Mouse (Mus musculus) gastrocnemius, postnatal 25 days (tissue): ENCODE measurements around the gene Fam213b. TPM values are rescaled to one million over a fixed set of nuclear protein-coding genes. Genes with fewer than 3 reads are reported as not detected.
A peak's percentile ranks its signal among the peaks of the same experiment; 100 is the strongest.

Experiments
- DNase-seq: peaks from one replicate; pipeline ENCODE4 v3.0.0; 2022
- total RNA-seq, 2 experiments: library from RNA; stranded (reverse); gene quantifications; 1 replicate in 1 of 2; 2 replicates in 1 of 2; pipeline ENCODE4 v1.2.3; 2021

Fam213b gene
- total RNA-seq, 2 experiments from 2014 or later = 81.5 to 81.6 TPM

DNA sequence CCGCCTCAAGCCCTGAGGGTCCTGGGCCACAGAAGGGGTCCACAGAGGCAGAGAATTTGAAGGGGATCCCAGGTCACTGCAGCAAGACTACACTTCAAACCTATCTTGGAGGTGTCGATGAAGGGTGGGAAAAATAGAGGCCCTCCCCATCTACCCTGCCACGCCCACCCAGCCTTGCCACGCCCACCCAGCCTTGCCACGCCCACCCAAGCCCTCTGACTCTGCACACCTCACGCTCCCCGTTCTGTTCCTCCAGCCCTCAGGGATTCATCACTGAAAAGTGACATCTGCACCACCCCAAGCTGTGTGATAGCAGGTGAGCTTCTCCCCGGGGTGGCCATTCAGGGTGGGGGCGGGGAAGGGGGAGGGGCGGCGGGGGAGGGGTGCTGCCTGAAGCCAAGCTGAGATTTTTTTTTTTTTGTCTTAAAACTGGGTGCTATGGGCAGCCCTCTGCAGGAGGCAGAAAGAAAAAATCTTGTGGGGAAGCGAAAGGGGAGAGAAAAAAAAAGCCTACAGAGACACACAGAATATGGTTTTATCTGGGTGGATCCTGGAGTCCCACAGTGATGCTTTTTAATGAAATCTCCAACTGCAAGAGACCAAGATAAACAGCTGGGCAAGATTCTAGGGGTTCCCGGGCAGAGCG, 16.8 kb downstream of the Fam213b start:
- no peak for DNase-seq

DNA sequence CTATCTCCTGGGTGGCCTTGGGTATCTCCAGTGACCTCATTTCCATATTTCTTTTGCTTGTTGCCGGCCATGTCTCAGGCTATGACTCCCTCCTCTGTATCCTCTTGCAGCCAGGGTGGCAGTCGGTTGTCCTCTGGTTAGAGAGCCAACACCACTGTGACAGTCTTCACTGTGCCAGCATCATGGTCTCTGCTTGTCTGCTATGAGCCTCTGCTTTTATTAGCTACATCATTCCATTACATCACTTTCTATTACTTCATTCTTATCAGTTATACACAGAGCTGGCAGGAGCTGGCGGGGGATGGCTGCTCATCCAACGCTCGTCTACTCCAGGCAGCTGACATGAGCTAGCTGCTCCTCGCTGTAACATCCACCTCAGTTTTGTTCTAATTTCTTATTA, 18.2 kb downstream of the Fam213b start:
- no peak for DNase-seq

DNA sequence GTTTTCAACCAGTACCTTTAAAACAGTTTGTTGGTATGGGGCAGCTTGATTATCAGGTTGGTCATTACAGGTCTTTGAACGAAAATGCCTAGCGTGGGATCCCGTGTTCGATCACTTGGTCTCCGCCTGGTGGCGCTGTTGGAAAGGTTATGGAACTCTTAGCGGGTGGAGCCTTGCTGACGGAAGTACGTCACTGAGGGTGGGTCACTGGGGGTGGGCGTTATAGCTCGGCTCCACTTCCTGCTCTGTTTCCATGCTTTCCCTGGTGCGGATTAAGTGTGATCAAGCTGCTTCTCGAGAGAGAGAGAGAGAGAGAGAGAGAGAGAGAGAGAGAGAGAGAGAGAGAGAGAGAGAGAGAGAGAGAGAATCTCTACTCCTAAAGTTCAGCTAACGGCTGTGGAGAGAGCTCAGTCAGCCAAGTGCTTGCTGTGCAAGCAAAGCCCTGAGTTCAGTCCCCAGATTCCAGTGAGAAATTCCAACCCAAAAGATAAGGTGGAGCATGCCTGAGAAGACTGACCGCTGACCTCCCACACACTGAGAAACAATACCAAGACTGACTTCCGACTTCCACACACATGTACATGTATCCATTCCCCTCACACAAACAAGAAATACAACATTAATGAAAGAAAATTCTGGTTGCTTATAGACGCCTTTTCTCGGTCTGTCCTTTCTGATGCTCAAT, 20.9 kb downstream of the Fam213b start:
- DNase-seq = peak; percentile 82

DNA sequence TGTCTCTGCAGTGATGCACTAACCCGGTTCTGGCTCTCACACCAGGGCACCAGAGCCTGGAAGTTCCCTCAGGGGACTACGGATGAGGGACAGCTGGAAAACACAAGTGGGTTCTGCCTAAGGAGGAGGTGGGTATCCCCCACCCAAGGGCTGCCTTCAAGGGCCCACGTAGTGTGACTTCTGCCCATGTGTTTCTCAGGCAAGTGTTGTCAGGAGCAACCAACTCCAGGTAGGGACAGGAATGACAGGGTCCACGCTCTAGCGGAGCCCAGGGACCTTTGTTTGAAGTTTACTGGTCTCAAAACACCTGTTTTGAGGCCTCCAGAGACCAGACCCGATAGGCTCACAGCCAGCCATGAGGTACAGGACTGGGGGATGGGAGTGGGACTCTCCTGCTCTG, 25.7 kb downstream of the Fam213b start:
- no peak for DNase-seq

DNA sequence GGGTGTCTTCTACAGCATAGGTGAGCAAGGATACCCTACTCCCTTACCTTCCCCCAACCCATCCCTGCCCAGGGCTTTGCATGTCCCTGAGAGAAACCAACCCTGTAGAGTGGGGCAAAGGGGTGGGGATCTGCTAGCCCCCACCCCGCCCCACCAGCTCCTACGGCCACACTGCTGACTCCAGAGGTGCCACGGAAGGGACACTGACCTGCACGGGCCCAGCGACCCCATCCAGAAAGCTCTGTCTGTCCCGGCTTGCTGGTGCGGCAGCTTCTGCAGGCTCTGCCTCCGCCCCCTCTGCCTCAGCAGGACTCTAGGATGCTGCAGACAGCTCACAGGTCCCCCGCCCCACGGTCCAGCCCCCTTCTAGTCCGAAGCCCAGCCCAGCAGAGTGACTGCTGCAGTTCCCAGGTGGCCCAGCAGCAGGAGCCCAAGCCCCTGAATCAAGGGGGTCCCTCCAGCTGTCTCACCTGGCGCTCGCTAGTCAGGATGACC, 27.1 kb downstream of the Fam213b start:
- DNase-seq = no peak

DNA sequence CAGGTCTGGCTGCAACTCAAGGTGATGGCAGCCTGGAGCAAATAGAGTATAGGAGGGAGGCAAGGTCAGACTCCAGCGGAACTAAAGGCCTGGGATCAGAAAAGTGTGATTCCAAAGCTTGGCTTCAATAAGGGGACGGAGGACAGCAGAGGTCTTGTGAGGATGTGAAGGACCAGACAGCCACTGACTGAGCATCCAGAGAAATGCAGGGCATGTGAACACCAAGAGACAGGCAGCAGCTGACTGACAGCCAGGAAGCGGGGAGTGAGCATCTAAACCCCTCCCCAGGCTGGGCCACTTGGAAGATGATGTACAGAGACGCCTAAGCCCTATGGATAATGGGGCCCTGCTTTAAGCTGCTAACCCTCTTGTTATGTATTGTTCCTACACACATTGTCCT, 28.2 kb downstream of the Fam213b start:
- no peak for DNase-seq

DNA sequence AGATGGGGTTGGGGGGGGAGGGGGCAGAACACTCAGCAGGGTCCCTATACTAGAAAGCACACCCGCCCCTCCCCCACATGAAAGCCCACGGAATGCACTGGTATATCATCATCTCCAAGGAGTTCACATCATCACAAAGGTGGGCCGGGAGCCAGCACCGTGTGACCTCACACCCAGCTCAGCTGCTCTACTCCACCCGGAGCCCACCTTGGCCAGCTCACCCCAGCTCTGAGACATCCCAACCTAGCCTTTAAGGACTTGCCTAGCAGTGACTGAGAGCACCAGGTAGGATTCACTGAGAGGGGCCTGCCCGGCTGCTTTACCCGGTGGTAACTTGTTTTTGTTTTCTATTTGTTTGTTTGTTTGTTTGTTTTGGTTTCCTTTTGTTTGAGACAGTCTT, 29.5 kb downstream of the Fam213b start, which contains the start of gene Mmel1:
Mmel1 (plus strand) TSS at position 146 of the 400 bp plus-strand sequence.
- no peak for DNase-seq

DNA sequence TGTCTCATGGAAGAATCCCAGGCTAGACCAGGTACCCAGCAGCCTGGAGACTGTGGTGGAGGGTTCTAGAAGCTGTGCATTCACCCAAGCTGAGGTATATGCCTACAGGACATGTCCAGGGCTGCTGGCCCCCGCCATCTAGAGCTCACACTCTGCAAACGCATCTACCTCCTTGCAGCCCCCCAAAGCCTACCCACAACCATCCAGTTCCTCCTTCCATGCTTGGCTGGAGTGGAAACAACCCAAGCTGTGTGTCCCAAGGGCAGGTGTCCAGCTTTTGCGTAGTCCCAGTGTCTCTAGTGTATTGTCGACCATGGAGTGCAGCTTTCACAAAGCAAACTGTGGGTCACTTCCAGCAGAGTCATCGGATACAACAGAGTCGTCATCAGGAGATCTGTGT, 31.7 kb downstream of the Fam213b start:
- no peak for DNase-seq

DNA sequence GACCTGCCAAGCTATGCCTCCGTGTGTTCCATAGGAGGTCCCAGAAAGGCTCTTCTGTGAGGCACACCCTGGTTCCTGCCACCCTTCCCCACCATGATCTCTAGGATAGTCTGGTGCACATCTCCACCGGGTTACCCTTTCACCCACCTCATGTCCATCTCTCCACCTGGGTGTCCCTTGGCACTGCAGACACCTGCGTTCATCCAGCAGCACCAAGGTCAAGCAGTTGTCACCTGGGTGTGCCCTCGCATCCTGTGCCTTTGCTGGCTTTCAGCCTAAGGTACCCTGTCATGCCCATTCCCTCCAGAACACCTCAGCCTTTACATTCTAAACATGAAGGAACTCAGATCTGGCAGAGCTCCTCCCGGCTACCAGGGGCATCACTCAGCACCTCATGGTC, 32.5 kb downstream of the Fam213b start:
- no peak for DNase-seq

DNA sequence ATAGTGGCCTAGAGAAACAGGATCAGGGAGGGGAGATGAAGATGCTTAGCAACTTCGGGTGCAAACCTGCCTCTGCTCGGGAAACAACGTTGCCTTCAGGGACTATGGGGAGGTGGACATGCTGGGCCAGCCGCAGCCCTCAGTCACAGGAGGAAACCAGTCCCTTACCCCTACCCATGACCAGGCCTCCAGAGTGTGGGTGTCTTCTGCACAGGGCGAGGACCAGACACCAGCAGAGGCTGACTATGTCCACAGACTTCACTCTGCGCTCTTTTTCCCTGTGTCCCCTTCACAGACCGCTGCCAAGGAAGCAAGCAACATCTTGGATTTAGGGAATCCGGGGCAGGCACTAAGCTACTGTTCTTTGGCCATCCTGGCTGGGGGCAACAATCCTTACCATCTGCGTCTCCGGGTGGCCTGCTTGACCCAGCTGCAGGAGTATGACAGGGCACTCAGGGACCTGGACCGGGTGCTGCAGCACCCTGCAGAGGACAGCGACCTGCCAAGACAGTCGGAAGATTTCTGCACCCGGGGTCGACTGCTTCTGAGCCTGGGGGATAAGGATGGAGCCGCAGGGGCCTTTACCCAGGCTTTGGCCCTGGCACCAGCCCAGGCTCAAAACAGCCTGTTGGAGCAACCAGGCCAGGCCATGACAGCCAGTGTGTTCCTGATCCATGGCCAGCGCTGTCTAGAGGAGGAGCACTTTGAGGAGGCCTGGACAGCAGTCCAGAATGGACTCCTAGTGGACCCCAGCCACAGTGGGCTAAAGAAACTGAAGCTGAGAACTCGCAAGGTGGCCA, 33.8 kb downstream of the Fam213b start:
- no peak for DNase-seq

DNA sequence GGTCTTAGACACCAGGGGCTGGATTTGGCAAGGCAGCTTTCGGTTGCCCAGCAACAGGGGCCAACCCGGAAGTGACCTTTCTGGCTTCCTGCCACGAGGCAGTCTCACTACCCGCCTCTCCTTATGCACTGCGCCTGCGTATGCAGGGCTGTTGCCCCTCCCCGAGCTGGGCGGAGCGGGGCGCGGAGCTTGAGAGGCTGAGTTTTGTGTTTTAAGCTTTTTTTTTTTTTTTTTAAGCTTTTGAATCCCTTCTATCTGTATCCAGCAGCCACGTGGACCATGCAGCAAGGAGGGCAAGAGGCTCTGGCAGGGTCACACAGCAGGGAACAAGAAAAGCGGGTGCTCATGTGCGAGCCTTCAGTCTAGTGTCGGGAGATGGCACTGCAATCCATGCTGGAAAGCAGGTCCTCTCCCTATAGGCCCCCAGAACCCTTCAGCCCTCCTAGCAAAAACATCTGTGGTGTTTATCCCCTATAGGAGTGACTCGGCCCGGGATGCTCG, 34.6 kb downstream of the Fam213b start:
- peak; percentile 84 for DNase-seq

DNA sequence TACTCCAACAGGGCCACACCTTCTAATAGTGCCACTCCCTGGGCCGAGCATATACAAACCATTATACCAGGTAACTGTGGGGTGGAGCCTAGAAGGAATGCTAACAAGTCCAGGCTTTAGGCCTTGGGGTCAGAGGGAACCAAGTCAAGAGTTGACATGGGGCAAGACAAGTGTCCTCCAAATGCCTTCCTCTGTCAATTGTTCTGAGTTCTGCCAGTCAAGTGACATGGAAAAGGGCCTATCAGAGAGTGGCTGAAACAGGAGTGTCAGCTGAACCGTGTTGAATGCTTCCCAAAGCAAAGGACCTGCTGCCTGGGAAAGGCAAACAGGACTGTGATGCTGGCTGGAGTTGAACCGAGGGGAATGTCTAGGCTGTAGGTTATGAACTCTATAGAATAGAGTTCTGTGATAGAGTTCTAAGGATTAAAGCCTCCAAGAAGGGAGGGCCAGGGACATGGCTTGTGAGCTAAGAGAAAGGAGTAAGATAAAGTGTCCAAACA, 35.4 kb downstream of the Fam213b start:
- DNase-seq = no peak

DNA sequence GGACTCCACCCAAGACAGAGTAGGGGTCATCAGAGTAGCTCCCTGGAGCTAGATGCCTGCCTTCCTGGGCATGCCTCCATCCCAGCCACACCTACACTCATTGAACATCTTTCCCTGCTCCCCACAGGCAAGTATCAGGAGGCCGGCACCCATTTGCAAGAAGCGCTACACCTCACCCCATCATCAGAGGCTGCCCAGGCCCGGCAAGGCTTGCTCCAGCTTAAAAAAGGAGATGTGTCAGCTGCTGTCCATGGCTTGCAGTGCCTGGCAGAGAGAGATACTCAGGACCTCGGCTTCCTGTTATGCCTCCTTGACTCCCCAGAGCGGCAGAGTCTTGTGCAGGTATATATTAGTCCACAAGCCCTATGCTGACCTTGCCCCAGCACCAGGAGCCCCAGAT, 37.0 kb downstream of the Fam213b start:
- no peak for DNase-seq

DNA sequence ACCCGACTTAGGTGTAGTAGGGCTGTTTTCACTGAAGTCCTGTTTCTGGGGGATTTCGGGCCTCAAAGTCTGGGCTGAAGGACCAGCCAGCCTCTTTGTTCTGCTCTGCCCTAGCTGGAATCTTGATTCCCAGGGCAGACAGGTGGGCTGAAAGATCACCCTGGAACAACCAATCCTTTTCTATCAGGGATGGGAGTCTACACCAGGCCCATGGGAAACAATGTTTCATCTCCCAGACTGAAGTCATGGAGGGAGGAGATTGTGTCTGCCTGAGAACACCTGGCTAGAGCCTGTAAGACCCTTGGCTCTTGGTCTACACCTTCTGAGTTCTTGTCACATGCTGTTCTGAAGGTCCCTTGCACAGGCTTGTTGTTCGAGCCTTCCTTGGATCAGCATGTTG, 40.3 kb downstream of the Fam213b start:
- no peak for DNase-seq

DNA sequence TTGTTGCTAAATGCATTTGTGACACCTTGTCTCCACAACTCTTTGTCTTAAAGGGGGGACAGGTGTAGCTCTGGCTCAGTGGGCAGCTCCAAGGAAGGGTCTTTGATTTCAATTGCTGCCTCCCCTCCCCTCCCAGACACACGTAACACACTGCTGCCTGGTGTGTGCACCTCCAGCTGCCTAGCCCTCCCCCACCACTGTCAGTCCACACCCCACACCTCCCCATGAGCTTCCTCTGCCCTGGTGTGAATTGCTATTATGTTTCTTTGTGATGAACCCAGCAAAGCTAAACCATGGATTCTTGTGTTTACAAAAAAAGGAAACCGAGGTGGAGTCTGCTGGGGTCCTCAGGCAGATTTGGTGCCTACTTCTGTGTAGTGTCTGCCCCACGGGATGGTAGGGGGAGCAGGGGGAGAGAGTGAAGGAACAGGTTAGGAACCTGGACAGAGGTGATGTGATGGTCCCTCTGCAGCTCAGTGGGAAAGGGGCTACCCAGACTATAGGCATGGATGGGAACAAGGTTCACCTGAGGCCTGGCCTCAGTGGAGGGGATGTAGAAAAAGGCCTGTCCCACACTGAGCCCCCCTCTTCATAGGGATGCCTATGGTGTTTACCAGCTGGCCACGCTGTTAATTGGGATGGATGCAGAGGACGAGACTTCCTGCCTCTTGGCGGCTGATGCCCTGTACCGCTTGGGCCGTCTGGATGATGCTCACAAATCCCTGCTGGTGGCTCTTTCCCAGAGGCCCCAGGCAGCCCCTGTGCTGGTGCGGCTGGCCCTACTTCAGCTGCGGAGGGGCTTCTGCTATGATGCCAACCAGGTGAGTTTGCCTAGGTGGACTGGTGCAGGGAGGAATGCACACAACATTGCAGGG, 41.3 kb downstream of the Fam213b start:
- no peak for DNase-seq

DNA sequence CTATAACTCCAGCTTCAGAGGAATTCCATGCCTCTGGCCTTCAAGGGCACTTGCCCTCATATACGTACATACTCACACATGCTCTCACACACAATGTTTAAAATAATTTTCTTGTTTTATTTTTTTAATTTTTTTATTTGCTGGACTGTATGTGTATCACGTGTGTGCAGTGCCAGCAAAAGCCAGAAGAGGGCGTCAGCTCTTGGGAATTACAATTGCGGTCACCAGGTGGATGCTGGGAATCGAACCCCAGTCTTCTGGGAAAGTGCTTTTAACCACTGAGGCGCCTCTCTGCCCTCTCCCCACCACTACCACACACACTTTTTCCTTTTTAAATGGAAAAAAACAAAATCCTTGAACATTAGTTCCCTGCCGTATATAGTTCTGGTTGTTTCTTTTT, 42.1 kb downstream of the Fam213b start:
- DNase-seq = no peak

DNA sequence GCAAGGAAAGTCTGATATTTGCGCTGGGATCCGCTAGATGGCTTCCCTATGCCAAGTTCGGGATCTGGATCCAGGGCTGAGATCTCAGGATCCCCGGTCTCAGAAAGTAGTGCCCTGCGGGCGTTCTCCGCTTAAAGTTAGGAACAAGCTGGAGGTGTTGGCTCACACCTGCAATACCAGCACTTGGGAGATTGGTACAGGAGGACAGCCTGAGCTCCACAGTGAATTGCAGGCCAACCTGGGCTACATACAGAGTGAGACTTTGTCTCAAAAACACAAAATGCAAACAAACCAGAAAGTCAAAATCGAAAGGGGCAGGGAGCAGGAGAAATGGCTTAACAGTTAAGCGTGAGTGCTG, 42.5 kb downstream of the Fam213b start:
- DNase-seq = no peak

DNA sequence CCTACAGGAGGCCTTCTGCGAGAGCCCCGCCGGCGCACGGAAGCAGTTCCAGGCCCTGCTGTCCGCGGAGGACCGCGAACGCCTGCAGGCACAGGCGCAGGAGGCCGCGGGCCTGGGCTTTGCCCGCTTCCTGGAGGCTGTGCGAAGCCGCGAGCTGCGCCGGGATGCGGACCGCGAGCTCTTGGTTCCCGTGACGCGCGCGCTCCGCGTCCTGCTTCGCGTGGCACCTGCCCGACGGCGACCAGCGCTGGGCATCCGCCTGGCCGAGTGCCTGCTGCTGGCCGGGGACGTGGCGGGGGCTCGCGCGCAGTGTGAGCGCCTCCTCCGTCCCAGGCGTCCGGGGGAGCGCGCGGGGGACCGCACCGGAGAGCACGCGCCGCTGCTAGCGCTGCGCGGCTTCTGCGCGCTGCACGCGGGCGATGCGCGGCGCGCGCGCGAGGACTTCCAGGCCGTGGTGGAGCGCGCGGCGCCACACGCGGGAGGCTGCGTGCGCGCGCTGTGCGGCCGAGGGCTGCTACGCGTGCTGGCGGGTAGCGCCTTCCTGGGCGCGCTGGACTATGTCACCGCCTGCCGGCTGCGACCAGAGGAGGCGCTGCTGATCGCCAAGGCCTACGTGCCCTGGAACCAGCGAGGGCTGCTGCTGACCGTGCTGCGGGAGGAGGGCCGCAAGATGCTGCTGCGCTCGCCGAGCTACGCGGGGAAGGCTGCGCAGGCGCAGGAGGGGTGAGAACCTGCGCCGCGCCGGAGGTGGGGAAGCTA, 43.0 kb downstream of the Fam213b start:
- DNase-seq = peak; percentile 74

DNA sequence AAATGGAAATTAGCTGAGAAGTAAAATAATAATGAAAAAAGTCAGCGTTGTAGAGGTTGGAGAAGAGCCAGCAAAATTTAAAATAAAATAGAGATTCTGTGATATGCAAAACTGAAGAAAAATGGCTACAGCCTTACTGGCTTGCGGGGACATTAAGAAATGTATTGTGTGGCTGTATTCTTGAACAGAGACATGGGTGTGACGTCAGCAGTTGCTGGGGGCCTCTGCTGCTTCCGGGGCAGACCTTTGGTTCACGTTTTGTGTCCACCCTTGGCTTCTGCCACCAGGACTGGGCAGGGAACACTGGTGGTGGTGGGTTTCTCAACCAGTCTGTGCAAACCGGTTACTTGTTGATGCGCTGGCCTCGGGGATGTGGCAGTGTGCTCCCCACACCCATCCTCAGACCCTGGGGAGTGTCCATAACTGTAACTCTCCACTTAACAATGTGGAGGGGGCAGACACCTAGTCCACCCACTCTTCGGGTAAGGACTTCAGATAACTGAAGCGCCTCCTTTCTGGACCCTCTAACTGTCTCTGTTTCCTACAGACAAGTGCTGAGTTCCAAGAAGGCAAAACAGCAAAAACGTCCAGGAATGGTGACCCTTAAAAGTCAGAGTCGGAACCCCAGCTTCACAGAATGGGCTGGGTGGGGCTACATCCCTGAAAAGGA, 44.1 kb downstream of the Fam213b start:
- DNase-seq = no peak

DNA sequence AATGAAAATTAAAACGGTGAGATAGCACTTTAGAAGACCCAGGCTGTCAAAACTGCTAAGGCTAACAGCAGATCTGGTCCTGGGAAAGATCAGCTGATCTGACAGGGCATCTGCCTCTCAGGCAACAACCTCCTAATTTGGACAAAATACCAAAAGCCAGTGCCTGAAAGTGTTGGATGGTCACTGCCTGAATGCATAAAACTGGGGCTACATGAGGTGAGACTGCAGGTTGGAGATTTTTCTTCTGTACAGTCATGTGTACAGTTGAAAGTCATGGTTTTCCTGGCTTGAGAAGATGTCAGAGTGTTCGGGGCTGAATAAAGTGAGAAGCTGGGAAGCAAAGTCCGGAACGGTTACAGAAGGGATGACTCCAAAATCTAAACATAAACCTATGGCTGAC, 45.1 kb downstream of the Fam213b start:
- no peak for DNase-seq
